Mouse (Mus musculus): Measurements from ENCODE around the gene Vti1a. TPM values are rescaled to one million over a fixed set of nuclear protein-coding genes. Genes with fewer than 3 reads are reported as not detected.

The Vti1a gene
- total RNA-seq, 1 experiment = 14.9 TPM

- no peak overlapping the region for H3K9ac ChIP-seq (ENCODE audit: insufficient read depth, low read depth, low read length, poor library complexity, severe bottlenecking)
- no peak overlapping the region for H3K27ac ChIP-seq (ENCODE audit: insufficient read depth, low read depth, low read length, poor library complexity, severe bottlenecking)
- no peaks in the 10 kb centered on the region for H3K9me3 ChIP-seq (ENCODE audit: control insufficient read depth, insufficient read depth, low read depth, low read length)
- DNase-seq (ENCODE audit: low read depth, low spot score) = no peak
- H3K36me3 ChIP-seq (ENCODE audit: control insufficient read depth, insufficient read depth, low read length, poor library complexity, severe bottlenecking) = no peaks in the 10 kb centered on the region
- H3K4me1 ChIP-seq (ENCODE audit: control insufficient read depth in 2 of 2, insufficient read depth in 2 of 2, low read length in 2 of 2, poor library complexity in 1 of 2) = peaks cover 0 to 6% of the 10 kb centered on the region in 2 experiments; a peak in 2 of 4 replicates
- in situ Hi-C loops (cut with MboI; ENCODE audit: low sequenced_read_pairs in 2 of 2, unreplicated experiment in 2 of 2) = no loop called here
- TF ChIP-seq MAFK (IDR thresholded peaks at IDR 0.05; ENCODE audit: insufficient read depth, low read depth, low read length) = no peak
- no peak for TF ChIP-seq HCFC1 (IDR thresholded peaks at IDR 0.05; ENCODE audit: borderline replicate concordance, insufficient read depth, low read length)
- TF ChIP-seq ZNF384 (IDR thresholded peaks at IDR 0.05; ENCODE audit: low read depth, low read length) = no peak
- TF ChIP-seq ZC3H11A (IDR thresholded peaks at IDR 0.05; ENCODE audit: borderline replicate concordance, low read depth, low read length) = no peak
- TF ChIP-seq CHD2 (IDR thresholded peaks at IDR 0.05; ENCODE audit: low read depth, low read length) = no peak
- no peak overlapping the region for H3K4me3 ChIP-seq (ENCODE audit: insufficient read depth in 1 of 2, low read depth in 1 of 2, low read length in 2 of 2, poor library complexity in 1 of 2, severe bottlenecking in 1 of 2)
Measured at GRCm38 (mm10) chr19:55594451-55594850, 278.4 kb downstream of the Vti1a start.

GRCm38 (mm10) chr19:55595945-55596649 is 280.0 kb downstream of the Vti1a start:
- H3K4me1 ChIP-seq (ENCODE audit: control insufficient read depth in 2 of 2, insufficient read depth in 2 of 2, low read length in 2 of 2, poor library complexity in 1 of 2) = peaks cover 0 to 4% of the 10 kb centered on the region in 2 experiments; a peak in 1 of 4 replicates

GRCm38 (mm10) chr19:55596804-55597203 is 280.7 kb downstream of the Vti1a start:
- no peak overlapping the region for H3K27ac ChIP-seq (ENCODE audit: insufficient read depth, low read depth, low read length, poor library complexity, severe bottlenecking)
- no peaks in the 10 kb centered on the region for H3K36me3 ChIP-seq (ENCODE audit: control insufficient read depth, insufficient read depth, low read length, poor library complexity, severe bottlenecking)
- in situ Hi-C loops (cut with MboI; ENCODE audit: low sequenced_read_pairs in 2 of 2, unreplicated experiment in 2 of 2) = no loop called here
- H3K9me3 ChIP-seq (ENCODE audit: control insufficient read depth, insufficient read depth, low read depth, low read length) = no peaks in the 10 kb centered on the region
- H3K4me1 ChIP-seq (ENCODE audit: control insufficient read depth in 2 of 2, insufficient read depth in 2 of 2, low read length in 2 of 2, poor library complexity in 1 of 2) = peaks cover 0 to 4% of the 10 kb centered on the region in 2 experiments; a peak in 1 of 4 replicates
- H3K9ac ChIP-seq (ENCODE audit: insufficient read depth, low read depth, low read length, poor library complexity, severe bottlenecking) = no peak overlapping the region
- H3K4me3 ChIP-seq (ENCODE audit: insufficient read depth in 1 of 2, low read depth in 1 of 2, low read length in 2 of 2, poor library complexity in 1 of 2, severe bottlenecking in 1 of 2) = no peak overlapping the region
- TF ChIP-seq CHD2 (IDR thresholded peaks at IDR 0.05; ENCODE audit: low read depth, low read length) (no peak), HCFC1 (IDR thresholded peaks at IDR 0.05; ENCODE audit: borderline replicate concordance, insufficient read depth, low read length) (no peak), ZC3H11A (IDR thresholded peaks at IDR 0.05; ENCODE audit: borderline replicate concordance, low read depth, low read length) (no peak), ZNF384 (IDR thresholded peaks at IDR 0.05; ENCODE audit: low read depth, low read length) (no peak), MAFK (IDR thresholded peaks at IDR 0.05; ENCODE audit: insufficient read depth, low read depth, low read length) (no peak)
- DNase-seq (ENCODE audit: low read depth, low spot score) = no peak

More at GRCm38 (mm10) chr19:55595945-55596649, 280.0 kb downstream of the Vti1a start:
- DNase-seq (ENCODE audit: low read depth, low spot score) = no peak
- Histone ChIP-seq H3K36me3 (ENCODE audit: control insufficient read depth, insufficient read depth, low read length, poor library complexity, severe bottlenecking) (no peaks in the 10 kb centered on the region), H3K9me3 (ENCODE audit: control insufficient read depth, insufficient read depth, low read depth, low read length) (no peaks in the 10 kb centered on the region), H3K27ac (ENCODE audit: insufficient read depth, low read depth, low read length, poor library complexity, severe bottlenecking) (no peak overlapping the region), H3K4me3 (ENCODE audit: insufficient read depth in 1 of 2, low read depth in 1 of 2, low read length in 2 of 2, poor library complexity in 1 of 2, severe bottlenecking in 1 of 2) (no peak overlapping the region), H3K9ac (ENCODE audit: insufficient read depth, low read depth, low read length, poor library complexity, severe bottlenecking) (no peak overlapping the region)
- TF ChIP-seq ZNF384 (IDR thresholded peaks at IDR 0.05; ENCODE audit: low read depth, low read length) = no peak
- no peak for TF ChIP-seq CHD2 (IDR thresholded peaks at IDR 0.05; ENCODE audit: low read depth, low read length)
- no peak for TF ChIP-seq MAFK (IDR thresholded peaks at IDR 0.05; ENCODE audit: insufficient read depth, low read depth, low read length)
- no peak for TF ChIP-seq HCFC1 (IDR thresholded peaks at IDR 0.05; ENCODE audit: borderline replicate concordance, insufficient read depth, low read length)
- TF ChIP-seq ZC3H11A (IDR thresholded peaks at IDR 0.05; ENCODE audit: borderline replicate concordance, low read depth, low read length) = no peak
- in situ Hi-C loops (cut with MboI; ENCODE audit: low sequenced_read_pairs in 2 of 2, unreplicated experiment in 2 of 2) = no loop called here

GRCm38 (mm10) chr19:55597296-55597695 is 281.2 kb downstream of the Vti1a start:
- no peak overlapping the region for H3K9ac ChIP-seq (ENCODE audit: insufficient read depth, low read depth, low read length, poor library complexity, severe bottlenecking)
- no peak for DNase-seq (ENCODE audit: low read depth, low spot score)
- H3K4me1 ChIP-seq (ENCODE audit: control insufficient read depth in 2 of 2, insufficient read depth in 2 of 2, low read length in 2 of 2, poor library complexity in 1 of 2) = peaks cover 0 to 4% of the 10 kb centered on the region in 2 experiments; a peak in 1 of 4 replicates
- H3K36me3 ChIP-seq (ENCODE audit: control insufficient read depth, insufficient read depth, low read length, poor library complexity, severe bottlenecking) = no peaks in the 10 kb centered on the region
- no peak overlapping the region for H3K4me3 ChIP-seq (ENCODE audit: insufficient read depth in 1 of 2, low read depth in 1 of 2, low read length in 2 of 2, poor library complexity in 1 of 2, severe bottlenecking in 1 of 2)
- no peak for TF ChIP-seq ZC3H11A (IDR thresholded peaks at IDR 0.05; ENCODE audit: borderline replicate concordance, low read depth, low read length)
- TF ChIP-seq MAFK (IDR thresholded peaks at IDR 0.05; ENCODE audit: insufficient read depth, low read depth, low read length) = no peak
- TF ChIP-seq ZNF384 (IDR thresholded peaks at IDR 0.05; ENCODE audit: low read depth, low read length) = no peak
- TF ChIP-seq CHD2 (IDR thresholded peaks at IDR 0.05; ENCODE audit: low read depth, low read length) = no peak
- no peak for TF ChIP-seq HCFC1 (IDR thresholded peaks at IDR 0.05; ENCODE audit: borderline replicate concordance, insufficient read depth, low read length)
- no peak overlapping the region for H3K27ac ChIP-seq (ENCODE audit: insufficient read depth, low read depth, low read length, poor library complexity, severe bottlenecking)
- in situ Hi-C loops (cut with MboI; ENCODE audit: low sequenced_read_pairs in 2 of 2, unreplicated experiment in 2 of 2) = no loop called here
- no peaks in the 10 kb centered on the region for H3K9me3 ChIP-seq (ENCODE audit: control insufficient read depth, insufficient read depth, low read depth, low read length)

All from ES-E14 (cell line).